ENCODE assay signal across 28 mouse cellular contexts in the genomic region with DNA sequence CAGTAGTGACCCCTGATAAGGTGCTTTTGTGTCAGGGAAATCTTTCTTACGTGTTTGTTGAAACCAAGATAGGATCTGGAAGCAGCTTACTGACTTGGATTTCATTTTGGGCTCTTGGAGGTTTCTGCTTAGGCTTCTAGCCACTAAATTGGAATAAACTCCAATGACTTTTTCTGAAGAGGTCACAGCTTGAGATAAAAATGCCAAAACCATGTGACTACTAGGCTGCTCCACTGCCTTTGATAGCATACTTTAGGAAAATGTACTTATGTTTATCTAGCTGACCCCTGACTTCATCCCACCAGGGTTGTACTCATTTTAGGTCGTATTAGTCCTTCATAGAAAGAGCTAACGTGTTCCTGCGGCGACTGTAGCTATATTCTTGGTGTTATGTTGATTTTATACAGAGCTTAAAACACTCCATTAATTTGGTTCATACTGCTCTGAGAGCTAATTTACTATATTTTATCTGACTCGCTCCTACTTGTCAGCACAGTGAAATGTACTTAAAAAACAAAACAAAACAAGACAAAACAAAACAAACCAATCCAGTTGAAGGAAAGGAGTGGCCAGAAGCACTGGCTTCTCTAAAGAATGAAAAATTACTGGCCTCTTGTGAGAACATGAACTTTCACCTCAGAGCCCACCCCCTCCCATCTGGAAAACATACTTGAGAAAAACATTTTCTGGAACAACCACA.
DNase-seq lines count a peak whose midpoint lies in the region; ATAC-seq and TF ChIP-seq lines count a peak whose summit lies in the region.
"Had no signal": no experiment of that assay in that cellular context is flagged by ENCODE, and none has a peak within 500 bp of the region (broad histone marks: within the 10 kb centered on the region; RNA-seq: fewer than 3 reads in every experiment).

No protein-coding gene starts in this region.

- no peaks in the 10 kb centered on the region for H3K9me3 ChIP-seq in kidney, embryonic 15.5 days (replicated peaks)
- no peaks in the 10 kb centered on the region for H3K9me3 ChIP-seq in lung, embryonic 14.5 days (ENCODE audit: low read depth, low read length)
- no peaks in the 10 kb centered on the region for H3K9me3 ChIP-seq in hindbrain, embryonic 13.5 days
- H3K9me3 ChIP-seq: embryonic facial prominence, embryonic 12.5 days; forebrain, embryonic 10.5 days; forebrain, embryonic 15.5 days; hindbrain, embryonic 12.5 days; megakaryocyte, embryonic 14.5 days; midbrain, embryonic 12.5 days; neural tube, embryonic 12.5 days had no signal

- TF ChIP-seq CTCF in lung, embryonic 14.5 days (IDR thresholded peaks at IDR 0.05; ENCODE audit: low read depth), result no peak

- DNase-seq in kidney, postnatal 10 days, result no peak
- peak; percentile 53 for DNase-seq in lung, embryonic 14.5 days
- no peak for DNase-seq in lung, postnatal 14 days
- DNase-seq: adrenal gland, postnatal 25 days; cerebellum, adult 11-12 months; cerebellum, adult 9-11 months; embryo, embryonic 11 days; gastrocnemius, postnatal 10 days; heart, postnatal 36 days; kidney, adult 8-10 months; liver; thymus, adult 2 months; thymus, postnatal 36 days had no signal

- no peak overlapping the region for H3K4me2 ChIP-seq in kidney, embryonic 15.5 days
- no peak overlapping the region for H3K4me2 ChIP-seq in lung, embryonic 14.5 days
- H3K4me2 ChIP-seq in hindbrain, embryonic 13.5 days, result no peak overlapping the region
- H3K4me2 ChIP-seq: embryonic facial prominence, embryonic 12.5 days; forebrain, embryonic 15.5 days; heart, embryonic 11.5 days; hindbrain, embryonic 12.5 days; midbrain, embryonic 12.5 days; neural tube, embryonic 12.5 days had no signal

- peaks cover 31% of the 10 kb centered on the region for H3K4me1 ChIP-seq in kidney, embryonic 15.5 days
- H3K4me1 ChIP-seq in lung, embryonic 14.5 days (ENCODE audit: insufficient read depth), result peaks cover 16% of the 10 kb centered on the region; the same call in 1 of the 2 replicates
- H3K4me1 ChIP-seq in hindbrain, embryonic 13.5 days (replicated peaks), result peaks cover 19% of the 10 kb centered on the region
- H3K4me1 ChIP-seq: megakaryocyte, embryonic 14.5 days had no signal

- H3K36me3 ChIP-seq in kidney, embryonic 15.5 days, result no peaks in the 10 kb centered on the region
- no peaks in the 10 kb centered on the region for H3K36me3 ChIP-seq in lung, embryonic 14.5 days (ENCODE audit: insufficient read depth)
- no peaks in the 10 kb centered on the region for H3K36me3 ChIP-seq in hindbrain, embryonic 13.5 days
- H3K36me3 ChIP-seq: embryonic facial prominence, embryonic 12.5 days; forebrain, embryonic 10.5 days; forebrain, embryonic 15.5 days; hindbrain, embryonic 12.5 days; midbrain, embryonic 12.5 days; neural tube, embryonic 12.5 days had no signal

- H3K9ac ChIP-seq in kidney, embryonic 15.5 days, result no peak overlapping the region
- no peak overlapping the region for H3K9ac ChIP-seq in lung, embryonic 14.5 days
- H3K9ac ChIP-seq in hindbrain, embryonic 13.5 days, result no peak overlapping the region
- H3K9ac ChIP-seq: embryonic facial prominence, embryonic 12.5 days; forebrain, embryonic 15.5 days; hindbrain, embryonic 12.5 days; midbrain, embryonic 12.5 days; neural tube, embryonic 12.5 days had no signal

- H3K27ac ChIP-seq in kidney, embryonic 15.5 days, result peak overlapping the region; percentile 48; the same call in 1 of the 2 replicates
- no peak overlapping the region for H3K27ac ChIP-seq in lung, embryonic 14.5 days (ENCODE audit: low read depth)
- no peak overlapping the region for H3K27ac ChIP-seq in hindbrain, embryonic 13.5 days
- H3K27ac ChIP-seq: embryonic facial prominence, embryonic 12.5 days; forebrain, embryonic 10.5 days; forebrain, embryonic 15.5 days; hindbrain, embryonic 12.5 days; midbrain, embryonic 12.5 days; neural tube, embryonic 12.5 days had no signal

- 62% methylated on average over 6 of the region's 6 CpGs for WGBS in kidney, embryonic 15.5 days
- 43% methylated on average over 6 of the region's 6 CpGs for WGBS in lung, embryonic 14.5 days
- WGBS in hindbrain, embryonic 13.5 days, result 80% methylated on average over 6 of the region's 6 CpGs

- H3K4me3 ChIP-seq in kidney, embryonic 15.5 days (replicated peaks), result no peak overlapping the region
- H3K4me3 ChIP-seq in lung, embryonic 14.5 days (ENCODE audit: low read depth, low read length), result no peak overlapping the region
- no peak overlapping the region for H3K4me3 ChIP-seq in hindbrain, embryonic 13.5 days
- H3K4me3 ChIP-seq: embryonic facial prominence, embryonic 12.5 days; forebrain, embryonic 10.5 days; forebrain, embryonic 15.5 days; hindbrain, embryonic 12.5 days; megakaryocyte, embryonic 14.5 days; midbrain, embryonic 12.5 days; myocyte; neural tube, embryonic 12.5 days had no signal

- no peaks in the 10 kb centered on the region for H3K27me3 ChIP-seq in kidney, embryonic 15.5 days
- H3K27me3 ChIP-seq in lung, embryonic 14.5 days (ENCODE audit: insufficient read depth, low read length), result no peaks in the 10 kb centered on the region
- H3K27me3 ChIP-seq in hindbrain, embryonic 13.5 days, result no peaks in the 10 kb centered on the region
- H3K27me3 ChIP-seq: embryonic facial prominence, embryonic 12.5 days; forebrain, embryonic 15.5 days; hindbrain, embryonic 12.5 days; midbrain, embryonic 12.5 days; neural tube, embryonic 12.5 days had no signal

- no peak for ATAC-seq in kidney, embryonic 15.5 days (replicated peaks; ENCODE audit: low FRiP score)
- no peak for ATAC-seq in lung, embryonic 14.5 days (ENCODE audit: insufficient read depth)
- ATAC-seq in granulocyte monocyte progenitor cell, adult 5-6 weeks (replicated peaks; ENCODE audit: poor library complexity, severe bottlenecking), result peak; percentile 38
- ATAC-seq in neutrophil, adult 5-6 weeks (ENCODE audit: extremely low read depth, insufficient number of reproducible peaks, low FRiP score, poor library complexity, severe bottlenecking), result peak; percentile 65
- ATAC-seq in hindbrain, embryonic 13.5 days (ENCODE audit: low FRiP score), result no peak
- ATAC-seq: CD4-positive, CD25-positive, alpha-beta regulatory T cell, adult 4 months; forebrain, embryonic 15.5 days; intestine, embryonic 16.5 days had no signal

Comparison
In these comparisons a context has a peak if more than half of its experiments do, and no peak if none do; other contexts are left out.
1. ATAC-seq: peak in granulocyte monocyte progenitor cell, adult 5-6 weeks (single experiment) and neutrophil, adult 5-6 weeks (single experiment); none in kidney, embryonic 15.5 days (single experiment), lung, embryonic 14.5 days (single experiment) and hindbrain, embryonic 13.5 days (single experiment).